In the genomic region with DNA sequence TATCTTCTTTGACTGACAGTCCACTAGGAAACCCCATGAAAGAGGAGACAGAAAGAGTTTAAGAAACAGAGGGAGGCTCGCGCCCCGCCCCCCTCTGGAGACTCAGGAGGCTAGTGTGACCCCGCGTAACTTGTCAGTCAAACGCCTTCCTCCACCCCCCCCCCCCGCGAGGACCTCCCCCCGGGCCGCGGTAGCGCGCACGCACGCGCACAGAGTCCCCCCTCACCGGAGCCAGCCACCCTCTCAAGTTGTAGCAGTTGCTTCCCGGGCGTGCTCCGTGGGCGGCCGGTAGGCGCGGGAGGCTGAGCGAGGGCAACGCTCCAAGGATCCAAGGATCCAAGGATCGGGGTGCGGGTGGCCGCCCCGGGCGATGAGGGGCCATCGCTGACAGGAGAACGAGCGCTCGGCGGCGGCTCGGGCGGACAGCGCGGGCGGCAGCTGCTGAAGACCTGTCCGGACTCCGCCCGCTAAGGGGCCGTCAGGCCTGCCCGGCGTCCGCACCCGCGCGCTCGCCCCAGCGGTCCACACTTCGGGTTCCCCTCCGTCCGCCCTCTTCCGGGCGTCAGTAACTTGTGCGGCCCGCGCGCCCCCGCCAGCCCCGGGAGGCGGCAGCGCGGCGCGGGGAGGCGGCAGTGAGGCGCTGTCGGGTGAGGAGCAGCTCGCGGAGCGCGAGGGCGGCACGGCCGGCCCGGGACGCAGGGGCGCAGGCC, we compare ENCODE assay signal across 7 mouse cellular contexts.
A peak's percentile ranks its signal among the peaks of the same experiment; 100 is the strongest.
DNase-seq lines count a peak whose midpoint lies in the region; ATAC-seq and TF ChIP-seq lines count a peak whose summit lies in the region.
"Not testable (repeated sequence)": the region's sequence is repeated elsewhere in the genome, so short reads cannot be mapped to it uniquely, and the experiment has no call there.

No protein-coding gene starts in this region.

- DNase-seq in adrenal gland, adult 2 months: peak; percentile 6
- peak; percentile 45 for DNase-seq in forebrain, embryonic 10.5 days (ENCODE audit: extremely low spot score, low spot score)
- peak; percentile 35 for DNase-seq in liver, embryonic 11.5 days (ENCODE audit: low spot score)

- H3K9ac ChIP-seq in heart, embryonic 14.5 days (ENCODE audit: low read length); intestine, postnatal 0 days (ENCODE audit: low read depth, low read length); liver, embryonic 11.5 days (ENCODE audit: low read depth, low read length); midbrain, embryonic 12.5 days (replicated peaks): not testable (repeated sequence)

- peak overlapping the region; percentile 58 for H3K4me2 ChIP-seq in heart, embryonic 14.5 days (ENCODE audit: low read length)
- H3K4me2 ChIP-seq in intestine, postnatal 0 days (replicated peaks; ENCODE audit: low read depth): peak overlapping the region; percentile 61
- peak overlapping the region; percentile 56 for H3K4me2 ChIP-seq in liver, embryonic 11.5 days
- H3K4me2 ChIP-seq in midbrain, embryonic 12.5 days (replicated peaks): peak overlapping the region; percentile 43

- not testable (repeated sequence) for H3K36me3 ChIP-seq in forebrain, embryonic 10.5 days (replicated peaks); heart, embryonic 14.5 days (ENCODE audit: control insufficient read depth, insufficient read depth, low read length); intestine, postnatal 0 days (ENCODE audit: control insufficient read depth, insufficient read depth); liver, embryonic 11.5 days (ENCODE audit: control insufficient read depth, insufficient read depth, low read length); midbrain, embryonic 12.5 days; small intestine, adult 2 months (ENCODE audit: control insufficient read depth, insufficient read depth, low read length)

- H3K27me3 ChIP-seq in forebrain, embryonic 10.5 days (ENCODE audit: poor library complexity, severe bottlenecking); heart, embryonic 14.5 days (ENCODE audit: control insufficient read depth, insufficient read depth, low read length); intestine, postnatal 0 days (replicated peaks; ENCODE audit: control insufficient read depth, insufficient read depth, low read length); liver, embryonic 11.5 days (replicated peaks; ENCODE audit: control insufficient read depth, insufficient read depth, low read length); midbrain, embryonic 12.5 days; small intestine, adult 2 months (ENCODE audit: control insufficient read depth, insufficient read depth, low read length): not testable (repeated sequence)

- ATAC-seq in heart, embryonic 14.5 days (ENCODE audit: insufficient number of reproducible peaks, insufficient read depth, low FRiP score, low read depth): peak; percentile 83
- peak; percentile 80 for ATAC-seq in intestine, postnatal 0 days
- ATAC-seq in liver, embryonic 11.5 days (replicated peaks; ENCODE audit: low FRiP score): peak; percentile 96
- ATAC-seq in midbrain, embryonic 12.5 days (ENCODE audit: low FRiP score, low read depth): peak; percentile 86

- not testable (repeated sequence) for TF ChIP-seq CTCF in intestine, postnatal 0 days (IDR thresholded peaks at IDR 0.05; ENCODE audit: low read depth); small intestine, adult 2 months (IDR thresholded peaks at IDR 0.05; ENCODE audit: extremely low read depth, insufficient read length, insufficient replicate concordance, low read depth, low read length)

- under 1% methylated on average over 52 of the region's 83 CpGs for WGBS in forebrain, embryonic 10.5 days
- 1% methylated on average over 45 of the region's 83 CpGs for WGBS in heart, embryonic 14.5 days
- WGBS in intestine, postnatal 0 days: 2% methylated on average over 33 of the region's 83 CpGs
- WGBS in liver, embryonic 11.5 days: 3% methylated on average over 38 of the region's 83 CpGs
- WGBS in midbrain, embryonic 12.5 days: 3% methylated on average over 49 of the region's 83 CpGs
- WGBS in small intestine, adult 2 months: 9% methylated on average over 62 of the region's 83 CpGs

- peak overlapping the region; percentile 46 for H3K4me3 ChIP-seq in forebrain, embryonic 10.5 days
- peak overlapping the region; percentile 32 to 41 for H3K4me3 ChIP-seq in heart, embryonic 14.5 days (ENCODE audit: control insufficient read depth in 1 of 2, insufficient read depth in 1 of 2, low read depth in 1 of 2, low read length in 2 of 2)
- H3K4me3 ChIP-seq in intestine, postnatal 0 days (ENCODE audit: low read depth, low read length): peak overlapping the region; percentile 20
- H3K4me3 ChIP-seq in liver, embryonic 11.5 days (ENCODE audit: low read depth, low read length): peak overlapping the region; percentile 33
- H3K4me3 ChIP-seq in midbrain, embryonic 12.5 days: peak overlapping the region; percentile 38
- H3K4me3 ChIP-seq in small intestine, adult 2 months (ENCODE audit: low read depth, low read length): peak overlapping the region; percentile 38

- H3K4me1 ChIP-seq in forebrain, embryonic 10.5 days; heart, embryonic 14.5 days (ENCODE audit: control insufficient read depth in 2 of 2, insufficient read depth in 2 of 2, low read length in 2 of 2); intestine, postnatal 0 days (replicated peaks; ENCODE audit: control insufficient read depth, insufficient read depth, low read length); liver, embryonic 11.5 days (replicated peaks; ENCODE audit: control insufficient read depth, insufficient read depth, low read length); midbrain, embryonic 12.5 days; small intestine, adult 2 months (ENCODE audit: control insufficient read depth, insufficient read depth, insufficient read length, low read length): not testable (repeated sequence)

- TF ChIP-seq POLR2A in small intestine, adult 2 months (IDR thresholded peaks at IDR 0.05; ENCODE audit: low read depth, low read length): not testable (repeated sequence)

- H3K9me3 ChIP-seq in forebrain, embryonic 10.5 days; heart, embryonic 14.5 days (ENCODE audit: control insufficient read depth, low read length); intestine, postnatal 0 days (ENCODE audit: control insufficient read depth); liver, embryonic 11.5 days (ENCODE audit: control insufficient read depth, low read length); midbrain, embryonic 12.5 days: not testable (repeated sequence)

- not testable (repeated sequence) for H3K27ac ChIP-seq in forebrain, embryonic 10.5 days; heart, embryonic 14.5 days (replicated peaks in 1 of 2; ENCODE audit: control insufficient read depth in 1 of 2, insufficient read depth in 1 of 2, low read depth in 2 of 2, low read length in 2 of 2); intestine, postnatal 0 days (ENCODE audit: low read depth, low read length); liver, embryonic 11.5 days (ENCODE audit: low read depth, low read length); midbrain, embryonic 12.5 days (replicated peaks); small intestine, adult 2 months (ENCODE audit: insufficient read depth, low read depth, low read length)
